In genomic region chr16:77787025-77787424, GRCm38 (mm10) we compare ENCODE assay signal across 22 mouse cellular contexts.
DNase-seq lines count a peak whose midpoint lies in the region; ATAC-seq and TF ChIP-seq lines count a peak whose summit lies in the region.
"Had no signal": no experiment of that assay in that cellular context is flagged by ENCODE, and none has a peak within 500 bp of the region (broad histone marks: within the 10 kb centered on the region; RNA-seq: fewer than 3 reads in every experiment).

No protein-coding gene starts in this region.

- H3K4me2 ChIP-seq in forebrain, embryonic 14.5 days (ENCODE audit: low read length): no peak overlapping the region
- H3K4me2 ChIP-seq in forebrain, embryonic 11.5 days (ENCODE audit: low read depth, low read length, severe bottlenecking): no peak overlapping the region
- H3K4me2 ChIP-seq in hindbrain, embryonic 15.5 days: no peak overlapping the region
- H3K4me2 ChIP-seq in midbrain, embryonic 13.5 days (replicated peaks): no peak overlapping the region
- H3K4me2 ChIP-seq: embryonic facial prominence, embryonic 12.5 days; heart, embryonic 11.5 days; kidney, embryonic 15.5 days; limb, embryonic 12.5 days; liver, embryonic 12.5 days; stomach, embryonic 15.5 days had no signal

- no peaks in the 10 kb centered on the region for H3K36me3 ChIP-seq in forebrain, embryonic 14.5 days (ENCODE audit: control insufficient read depth, insufficient read depth, low read length)
- no peaks in the 10 kb centered on the region for H3K36me3 ChIP-seq in forebrain, embryonic 11.5 days (ENCODE audit: control insufficient read depth, insufficient read depth, low read length)
- H3K36me3 ChIP-seq in hindbrain, embryonic 15.5 days: no peaks in the 10 kb centered on the region
- no peaks in the 10 kb centered on the region for H3K36me3 ChIP-seq in midbrain, embryonic 13.5 days
- H3K36me3 ChIP-seq: embryonic facial prominence, embryonic 12.5 days; kidney, embryonic 15.5 days; limb, embryonic 12.5 days; liver, embryonic 12.5 days; stomach, embryonic 15.5 days had no signal

- WGBS in forebrain, embryonic 14.5 days: 71% methylated on average over 5 of the region's 5 CpGs
- WGBS in forebrain, embryonic 11.5 days: 84% methylated on average over 5 of the region's 5 CpGs
- WGBS in hindbrain, embryonic 15.5 days: 76% methylated on average over 5 of the region's 5 CpGs
- WGBS in midbrain, embryonic 13.5 days: 79% methylated on average over 5 of the region's 5 CpGs

- ATAC-seq in forebrain, embryonic 14.5 days: no peak
- ATAC-seq in forebrain, embryonic 11.5 days (replicated peaks; ENCODE audit: low FRiP score): no peak
- no peak for ATAC-seq in hindbrain, embryonic 15.5 days (ENCODE audit: low FRiP score, low read depth)
- ATAC-seq in midbrain, embryonic 13.5 days: no peak
- ATAC-seq: intestine, postnatal 0 days; liver, embryonic 12.5 days had no signal

- no peaks in the 10 kb centered on the region for H3K9me3 ChIP-seq in forebrain, embryonic 14.5 days (replicated peaks; ENCODE audit: control insufficient read depth, low read length)
- H3K9me3 ChIP-seq in forebrain, embryonic 11.5 days (ENCODE audit: control insufficient read depth, low read length): no peaks in the 10 kb centered on the region
- H3K9me3 ChIP-seq in hindbrain, embryonic 15.5 days: no peaks in the 10 kb centered on the region
- H3K9me3 ChIP-seq in midbrain, embryonic 13.5 days: no peaks in the 10 kb centered on the region
- H3K9me3 ChIP-seq: embryonic facial prominence, embryonic 12.5 days; kidney, embryonic 15.5 days; limb, embryonic 12.5 days; liver, embryonic 12.5 days; stomach, embryonic 15.5 days had no signal

- no peak for TF ChIP-seq CTCF in brain, embryonic 14.5 days (IDR thresholded peaks at IDR 0.05; ENCODE audit: borderline replicate concordance, extremely low read depth, insufficient read depth, insufficient read length)

- no peak overlapping the region for H3K4me3 ChIP-seq in forebrain, embryonic 14.5 days (ENCODE audit: low read depth, low read length)
- no peak overlapping the region for H3K4me3 ChIP-seq in forebrain, embryonic 11.5 days (ENCODE audit: low read depth, low read length)
- no peak overlapping the region for H3K4me3 ChIP-seq in hindbrain, embryonic 15.5 days
- no peak overlapping the region for H3K4me3 ChIP-seq in midbrain, embryonic 13.5 days (replicated peaks)
- H3K4me3 ChIP-seq: embryonic facial prominence, embryonic 12.5 days; gastrocnemius, adult 2 months; kidney, embryonic 15.5 days; limb, embryonic 12.5 days; liver, embryonic 12.5 days; stomach, embryonic 15.5 days had no signal

- no peak for TF ChIP-seq POLR2A in brain, embryonic 14.5 days (IDR thresholded peaks at IDR 0.05; ENCODE audit: borderline replicate concordance, extremely low read depth, insufficient read depth, insufficient read length, poor library complexity, severe bottlenecking)

- no peak for DNase-seq in forebrain, embryonic 14.5 days (ENCODE audit: low spot score)
- DNase-seq in forebrain, embryonic 11.5 days (ENCODE audit: low spot score): no peak
- DNase-seq in brain, embryonic 14.5 days (ENCODE audit: low read depth): peak; percentile 52
- no peak for DNase-seq in cerebellum, adult 9-10 months
- no peak for DNase-seq in lung, postnatal 10 days
- DNase-seq in urinary bladder, postnatal 25 days (ENCODE audit: low spot score): no peak
- DNase-seq: adrenal gland, postnatal 25 days; gastrocnemius, adult 2 months; kidney, postnatal 36 days; lung, adult 18-20 months; lung, postnatal 14 days; right cerebral cortex, adult 18-20 months; thymus, postnatal 25 days had no signal

- H3K27ac ChIP-seq in forebrain, embryonic 14.5 days (ENCODE audit: low read depth, low read length): 0 out of 2 replicates have a peak overlapping the region, but pooled peaks have one; percentile 28
- no peak overlapping the region for H3K27ac ChIP-seq in forebrain, embryonic 11.5 days (ENCODE audit: low read depth, low read length)
- peak overlapping the region; percentile 57 for H3K27ac ChIP-seq in hindbrain, embryonic 15.5 days (replicated peaks)
- peak overlapping the region; percentile 51 for H3K27ac ChIP-seq in midbrain, embryonic 13.5 days
- H3K27ac ChIP-seq: embryonic facial prominence, embryonic 12.5 days; gastrocnemius, adult 2 months; kidney, embryonic 15.5 days; limb, embryonic 12.5 days; liver, embryonic 12.5 days; stomach, embryonic 15.5 days had no signal

- H3K27me3 ChIP-seq in forebrain, embryonic 14.5 days (replicated peaks; ENCODE audit: control insufficient read depth, insufficient read depth, low read length): no peaks in the 10 kb centered on the region
- H3K27me3 ChIP-seq in forebrain, embryonic 11.5 days (ENCODE audit: control insufficient read depth, insufficient read depth, low read length): no peaks in the 10 kb centered on the region
- H3K27me3 ChIP-seq in hindbrain, embryonic 15.5 days: no peaks in the 10 kb centered on the region
- H3K27me3 ChIP-seq in midbrain, embryonic 13.5 days: no peaks in the 10 kb centered on the region
- H3K27me3 ChIP-seq: embryonic facial prominence, embryonic 12.5 days; kidney, embryonic 15.5 days; limb, embryonic 12.5 days; liver, embryonic 12.5 days; stomach, embryonic 15.5 days had no signal

- peaks cover 23% of the 10 kb centered on the region for H3K4me1 ChIP-seq in forebrain, embryonic 14.5 days (ENCODE audit: control insufficient read depth, insufficient read depth, low read length)
- H3K4me1 ChIP-seq in forebrain, embryonic 11.5 days (replicated peaks; ENCODE audit: control insufficient read depth, insufficient read depth, low read length): no peaks in the 10 kb centered on the region; the same call in 1 of the 2 replicates
- H3K4me1 ChIP-seq in hindbrain, embryonic 15.5 days (replicated peaks): peaks cover 28% of the 10 kb centered on the region
- H3K4me1 ChIP-seq in midbrain, embryonic 13.5 days (replicated peaks): peaks cover 27% of the 10 kb centered on the region
- H3K4me1 ChIP-seq: limb, embryonic 12.5 days; liver, embryonic 12.5 days; stomach, embryonic 15.5 days had no signal

- H3K9ac ChIP-seq in forebrain, embryonic 14.5 days (ENCODE audit: low read length): no peak overlapping the region
- H3K9ac ChIP-seq in forebrain, embryonic 11.5 days (ENCODE audit: low read length): no peak overlapping the region
- H3K9ac ChIP-seq in hindbrain, embryonic 15.5 days: no peak overlapping the region
- H3K9ac ChIP-seq in midbrain, embryonic 13.5 days (replicated peaks): no peak overlapping the region
- H3K9ac ChIP-seq: embryonic facial prominence, embryonic 12.5 days; kidney, embryonic 15.5 days; limb, embryonic 12.5 days; liver, embryonic 12.5 days; stomach, embryonic 15.5 days had no signal
